8 mouse cellular contexts compared by ENCODE assay signal in the genomic region with DNA sequence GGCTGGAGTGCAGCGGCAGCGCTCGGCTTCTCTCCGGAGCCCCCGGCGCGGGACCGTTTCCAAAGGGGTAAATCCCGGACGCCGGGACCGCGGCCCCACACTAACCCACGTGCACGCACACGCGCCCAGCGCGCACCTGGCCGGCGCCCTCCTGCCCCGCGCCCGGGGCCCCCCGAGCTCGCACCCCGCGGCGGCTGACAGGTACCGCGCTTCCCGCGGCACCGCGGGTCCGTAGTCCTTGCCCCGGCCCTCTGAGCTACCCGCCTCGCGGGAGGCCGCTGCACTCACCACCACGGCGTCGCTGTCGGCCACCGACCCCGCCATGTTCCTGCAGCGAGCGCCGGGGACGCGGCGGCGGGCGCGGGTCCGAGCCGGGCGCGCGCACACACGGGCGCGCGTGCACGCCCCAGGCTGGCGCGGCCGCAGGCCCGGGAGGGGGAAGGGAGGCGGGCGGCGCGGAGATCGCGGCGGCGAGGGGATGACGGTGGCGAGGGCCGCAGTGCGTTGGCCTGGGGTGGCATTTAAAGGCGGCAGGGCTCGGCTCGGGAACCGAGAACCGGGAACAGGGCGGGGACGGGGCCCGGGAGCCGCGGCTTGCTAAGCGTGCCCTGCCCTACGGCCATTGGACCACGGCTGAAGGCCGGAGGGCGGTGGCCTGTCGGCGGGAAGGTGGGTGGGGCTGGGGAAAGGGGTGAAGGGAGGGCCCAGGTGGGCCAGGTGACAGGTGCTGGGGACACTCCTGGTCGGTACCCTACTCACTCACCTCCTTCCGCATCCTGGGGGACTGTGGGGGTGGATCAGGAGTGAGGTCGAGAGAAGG. TPM values are rescaled to one million over a fixed set of nuclear protein-coding genes. Genes with fewer than 3 reads are reported as not detected.
DNase-seq lines count a peak whose midpoint lies in the region; ATAC-seq and TF ChIP-seq lines count a peak whose summit lies in the region.

TSS of gene Lgalsl (minus strand) at position 371 of the 820 bp plus-strand sequence.

- H3K27me3 ChIP-seq in CH12.LX (replicated peaks) = peaks cover 29% of the 10 kb centered on the region
- H3K27me3 ChIP-seq in forebrain, embryonic 13.5 days = no peaks in the 10 kb centered on the region
- H3K27me3 ChIP-seq in heart, embryonic 16.5 days (ENCODE audit: control insufficient read depth, insufficient read depth, low read length) = no peaks in the 10 kb centered on the region
- H3K27me3 ChIP-seq in liver, embryonic 14.5 days (ENCODE audit: control insufficient read depth, insufficient read depth, low read length) = peaks cover 23% of the 10 kb centered on the region
- 0 out of 2 replicates have a peak, but pooled peaks cover 3% of the 10 kb centered on the region for H3K27me3 ChIP-seq in neural tube, embryonic 11.5 days (ENCODE audit: control insufficient read depth, insufficient read depth, low read length)
- H3K27me3 ChIP-seq in stomach, embryonic 16.5 days (ENCODE audit: control insufficient read depth, insufficient read depth, low read length) = no peaks in the 10 kb centered on the region

- H3K4me1 ChIP-seq in CH12.LX (ENCODE audit: control insufficient read depth in 1 of 2, insufficient read depth in 2 of 2) = peaks cover 3 to 16% of the 10 kb centered on the region in 2 experiments
- H3K4me1 ChIP-seq in forebrain, embryonic 13.5 days = peaks cover 27% of the 10 kb centered on the region
- peaks cover 10% of the 10 kb centered on the region for H3K4me1 ChIP-seq in heart, embryonic 16.5 days (ENCODE audit: control insufficient read depth, insufficient read depth, low read length)
- H3K4me1 ChIP-seq in liver, embryonic 14.5 days (replicated peaks; ENCODE audit: control insufficient read depth in 2 of 2, insufficient read depth in 2 of 2, low read length in 1 of 2) = peaks cover 3 to 6% of the 10 kb centered on the region in 2 experiments; a peak in 3 of 4 replicates
- peaks cover 7% of the 10 kb centered on the region for H3K4me1 ChIP-seq in neural tube, embryonic 11.5 days (ENCODE audit: control insufficient read depth, insufficient read depth, low read length)
- H3K4me1 ChIP-seq in stomach, embryonic 16.5 days (ENCODE audit: control insufficient read depth, insufficient read depth, low read length) = peaks cover 19% of the 10 kb centered on the region

- no peak for TF ChIP-seq RAD21 in CH12.LX (IDR thresholded peaks at IDR 0.05; ENCODE audit: low read depth, low read length)

- H3K4me3 ChIP-seq in CH12.LX (replicated peaks in 1 of 3; ENCODE audit: low read depth in 2 of 3, low read length in 2 of 3, poor library complexity in 1 of 3) = peak within 1 kb of the TSS; percentile 71 to 79 (median 79)
- peak within 1 kb of the TSS; percentile 84 for H3K4me3 ChIP-seq in forebrain, embryonic 13.5 days
- peak within 1 kb of the TSS; percentile 82 for H3K4me3 ChIP-seq in heart, embryonic 16.5 days (ENCODE audit: low read length)
- H3K4me3 ChIP-seq in liver, embryonic 14.5 days (ENCODE audit: insufficient read depth in 1 of 2, low read depth in 2 of 2, low read length in 2 of 2) = peak within 1 kb of the TSS; percentile 68 to 87
- peak within 1 kb of the TSS; percentile 89 for H3K4me3 ChIP-seq in neural tube, embryonic 11.5 days (ENCODE audit: low read depth, low read length)
- H3K4me3 ChIP-seq in stomach, embryonic 16.5 days (replicated peaks; ENCODE audit: low read length) = peak within 1 kb of the TSS; percentile 95

- H3K9ac ChIP-seq in CH12.LX (ENCODE audit: insufficient read depth, low read depth) = peak within 1 kb of the TSS; percentile 86
- peak within 1 kb of the TSS; percentile 96 for H3K9ac ChIP-seq in forebrain, embryonic 13.5 days
- H3K9ac ChIP-seq in heart, embryonic 16.5 days (ENCODE audit: low read length) = peak within 1 kb of the TSS; percentile 93
- peak within 1 kb of the TSS; percentile 72 for H3K9ac ChIP-seq in liver, embryonic 14.5 days (replicated peaks)
- peak within 1 kb of the TSS; percentile 91 for H3K9ac ChIP-seq in neural tube, embryonic 11.5 days (ENCODE audit: low read length)
- H3K9ac ChIP-seq in stomach, embryonic 16.5 days (ENCODE audit: low read length) = peak within 1 kb of the TSS; percentile 96

- no peak for TF ChIP-seq EP300 in CH12.LX (IDR thresholded peaks at IDR 0.05; ENCODE audit: low read length)
- no peak for TF ChIP-seq EP300 in liver, embryonic 14.5 days (IDR thresholded peaks at IDR 0.05; ENCODE audit: low read depth)

- H3K9me3 ChIP-seq in CH12.LX (replicated peaks; ENCODE audit: low read length) = no peaks in the 10 kb centered on the region
- H3K9me3 ChIP-seq in forebrain, embryonic 13.5 days (replicated peaks) = no peaks in the 10 kb centered on the region
- H3K9me3 ChIP-seq in heart, embryonic 16.5 days (replicated peaks; ENCODE audit: control insufficient read depth, low read length) = no peaks in the 10 kb centered on the region
- H3K9me3 ChIP-seq in liver, embryonic 14.5 days (ENCODE audit: control insufficient read depth, low read length) = no peaks in the 10 kb centered on the region
- H3K9me3 ChIP-seq in neural tube, embryonic 11.5 days (ENCODE audit: control insufficient read depth, low read length) = no peaks in the 10 kb centered on the region
- no peaks in the 10 kb centered on the region for H3K9me3 ChIP-seq in stomach, embryonic 16.5 days (replicated peaks; ENCODE audit: control insufficient read depth, low read length)

- no peak within 1 kb of the TSS for H3K27ac ChIP-seq in CH12.LX (ENCODE audit: insufficient read depth, low read depth)
- H3K27ac ChIP-seq in forebrain, embryonic 13.5 days = peak within 1 kb of the TSS; percentile 81
- peak within 1 kb of the TSS; percentile 88 for H3K27ac ChIP-seq in heart, embryonic 16.5 days (ENCODE audit: low read length)
- no peak within 1 kb of the TSS for H3K27ac ChIP-seq in liver, embryonic 14.5 days
- H3K27ac ChIP-seq in neural tube, embryonic 11.5 days (ENCODE audit: low read depth, low read length) = peak within 1 kb of the TSS; percentile 70; the same call in 1 of the 2 replicates
- H3K27ac ChIP-seq in stomach, embryonic 16.5 days (ENCODE audit: low read length) = peak within 1 kb of the TSS; percentile 82

- peaks cover 12 to 33% of the 10 kb centered on the region in 2 experiments for H3K36me3 ChIP-seq in CH12.LX (replicated peaks in 1 of 2; ENCODE audit: control insufficient read depth in 1 of 2, insufficient read depth in 1 of 2, low read length in 1 of 2)
- H3K36me3 ChIP-seq in forebrain, embryonic 13.5 days (ENCODE audit: poor library complexity, severe bottlenecking) = peaks cover 21% of the 10 kb centered on the region
- H3K36me3 ChIP-seq in heart, embryonic 16.5 days (ENCODE audit: control insufficient read depth, insufficient read depth) = peaks cover 11% of the 10 kb centered on the region
- H3K36me3 ChIP-seq in liver, embryonic 14.5 days (replicated peaks; ENCODE audit: control insufficient read depth, insufficient read depth, low read depth) = no peaks in the 10 kb centered on the region
- no peaks in the 10 kb centered on the region for H3K36me3 ChIP-seq in neural tube, embryonic 11.5 days (ENCODE audit: control insufficient read depth, insufficient read depth, low read length)
- H3K36me3 ChIP-seq in stomach, embryonic 16.5 days (ENCODE audit: control insufficient read depth, insufficient read depth, low read length) = peaks cover 13% of the 10 kb centered on the region; the same call in 1 of the 2 replicates

- peak; percentile 46; the same call in 1 of the 2 replicates for TF ChIP-seq POLR2A in CH12.LX (IDR thresholded peaks at IDR 0.05; ENCODE audit: low read depth, low read length)

- peak; percentile 40 for DNase-seq in CH12.LX (ENCODE audit: extremely low read depth)
- DNase-seq in kidney, postnatal 25 days = peak; percentile 75 to 91
- DNase-seq in liver, embryonic 14.5 days (ENCODE audit: low read depth in 3 of 3, low spot score in 3 of 3) = peak in 2 of 3 experiments; percentile 12 to 15
- DNase-seq in neural tube, embryonic 11.5 days (ENCODE audit: low spot score) = peak; percentile 77

- WGBS in forebrain, embryonic 13.5 days = under 1% methylated on average over 54 of the region's 102 CpGs
- under 1% methylated on average over 89 of the region's 102 CpGs for WGBS in heart, embryonic 16.5 days
- under 1% methylated on average over 99 of the region's 102 CpGs for WGBS in liver, embryonic 14.5 days (ENCODE audit: insufficient replicate concordance)
- under 1% methylated on average over 66 of the region's 102 CpGs for WGBS in neural tube, embryonic 11.5 days
- WGBS in stomach, embryonic 16.5 days = under 1% methylated on average over 89 of the region's 102 CpGs

- peak within 1 kb of the TSS; percentile 83 for H3K4me2 ChIP-seq in CH12.LX (ENCODE audit: insufficient read depth, low read depth, poor library complexity, severe bottlenecking)
- H3K4me2 ChIP-seq in forebrain, embryonic 13.5 days = peak within 1 kb of the TSS; percentile 69
- H3K4me2 ChIP-seq in heart, embryonic 16.5 days (ENCODE audit: low read depth, low read length) = peak within 1 kb of the TSS; percentile 85
- H3K4me2 ChIP-seq in liver, embryonic 14.5 days (ENCODE audit: low read depth) = peak within 1 kb of the TSS; percentile 65
- peak within 1 kb of the TSS; percentile 80 for H3K4me2 ChIP-seq in neural tube, embryonic 11.5 days (ENCODE audit: low read depth)
- peak within 1 kb of the TSS; percentile 93 for H3K4me2 ChIP-seq in stomach, embryonic 16.5 days (ENCODE audit: low read depth, low read length)

- in situ Hi-C loops in CH12.LX (cut with MboI; ENCODE audit: low pct_ligation_motif_present, low pct_unique_long_range_greater_than_20kb, low sequenced_read_pairs) = no loop called here

- peak; percentile 88 for ATAC-seq in cerebellum, adult (ENCODE audit: insufficient number of reproducible peaks, low FRiP score, low TSS enrichment)
- ATAC-seq in forebrain, embryonic 13.5 days = peak; percentile 88
- ATAC-seq in heart, embryonic 16.5 days (replicated peaks; ENCODE audit: extremely low read depth, insufficient read depth, low FRiP score) = peak; percentile 82
- ATAC-seq in liver, embryonic 14.5 days (ENCODE audit: insufficient read depth) = peak; percentile 83
- ATAC-seq in neural tube, embryonic 11.5 days (ENCODE audit: insufficient read depth, low FRiP score, low TSS enrichment) = peak; percentile 90
- peak; percentile 91 for ATAC-seq in stomach, embryonic 16.5 days (ENCODE audit: insufficient read depth, low FRiP score)

- no peaks in the 10 kb centered on the region for H3K79me2 ChIP-seq in CH12.LX (replicated peaks; ENCODE audit: control insufficient read depth, extremely low read depth, insufficient read depth, poor library complexity, severe bottlenecking)

- no peak for TF ChIP-seq CTCF in CH12.LX (conservative IDR thresholded peaks at IDR 0.05 in 1 of 2, IDR thresholded peaks at IDR 0.05 in 1 of 2; ENCODE audit: low read depth in 2 of 2, low read length in 2 of 2)
- TF ChIP-seq CTCF in liver, embryonic 14.5 days (IDR thresholded peaks at IDR 0.05; ENCODE audit: low read depth) = no peak

- dilution Hi-C loops in CH12.LX (cut with MboI; ENCODE audit: extremely low pct_ligation_motif_present, extremely low pct_unique_long_range_greater_than_20kb, low sequenced_read_pairs) = no loop called here

RNA-seq across cellular contexts. Expression of gene Lgalsl, which starts in this region (rescaled TPM):
- 8.1 and 9.9 TPM in 2 replicates for total RNA-seq in CH12.LX (2012; rRNA removed)
- 22.7 and 26.5 TPM in 2 replicates for total RNA-seq in CH12.LX (2014; rRNA removed)
- 16.4 and 16.9 TPM in 2 replicates for polyA plus RNA-seq in CH12.LX (2012; ENCODE audit: insufficient read length, low read depth)
- polyA plus RNA-seq in forebrain, embryonic 13.5 days (2015; fragmentation: Nextera tagmentation; extraction: Ambion mirVana) = 45.4 and 45.8 TPM in 2 replicates
- polyA plus RNA-seq in heart, embryonic 16.5 days (2015; fragmentation: Nextera tagmentation; extraction: Ambion mirVana) = 34.6 and 37.6 TPM in 2 replicates
- polyA plus RNA-seq in liver, embryonic 14.5 days (2012; rRNA removed) = 2.4 and 3.4 TPM in 2 replicates
- 7.3 and 9.7 TPM in 2 replicates for polyA plus RNA-seq in liver, embryonic 14.5 days (2014; fragmentation: Nextera tagmentation; extraction: Ambion mirVana)
- polyA plus RNA-seq in neural tube, embryonic 11.5 days (2014; fragmentation: Nextera tagmentation; extraction: Ambion mirVana) = 26.0 and 29.3 TPM in 2 replicates
- polyA plus RNA-seq in stomach, embryonic 16.5 days (2015; fragmentation: Nextera tagmentation; extraction: Ambion mirVana) = 29.9 and 33.6 TPM in 2 replicates

Comparison
In these comparisons a context has a peak if more than half of its experiments do, and no peak if none do; other contexts are left out.
1. DNase-seq: peak in every context shown above with its lines; median percentile 83 in kidney, postnatal 25 days; 77 in neural tube, embryonic 11.5 days; 40 in CH12.LX; 14 in liver, embryonic 14.5 days.
2. H3K27ac ChIP-seq: peak in forebrain, embryonic 13.5 days (single experiment), heart, embryonic 16.5 days (single experiment), neural tube, embryonic 11.5 days (single experiment) and stomach, embryonic 16.5 days (single experiment); none in CH12.LX (single experiment) and liver, embryonic 14.5 days (single experiment).
3. Peak in every context shown above with its lines, with median percentiles within 50 percentile points of each other: H3K4me2 ChIP-seq, H3K4me3 ChIP-seq, H3K9ac ChIP-seq and ATAC-seq.